Mouse (Mus musculus) frontal cortex, adult 2 months (tissue): Measurements from ENCODE around the gene 4933424G06Rik. TPM values are rescaled to one million over a fixed set of nuclear protein-coding genes. Genes with fewer than 3 reads are reported as not detected.

ENCODE experiments used
- DNase-seq, 2 experiments: peaks; one replicate each; pipeline ENCODE4 v3.0.0; 2022; ENCODE audit warnings: low spot score in 1 of 2; ENCODE audit errors: extremely low spot score in 1 of 2
- polyA plus RNA-seq: library from polyadenylated mRNA; depleted of rRNA; stranded (reverse); fragments of >200 nt; gene quantifications from 2 replicates; pipeline ENCODE4 v1.2.3, GENCODE M21; 2012

The 4933424G06Rik gene
- polyA plus RNA-seq, 1 experiment = 0.10 TPM

GRCm38 (mm10) chr1:36766431-36767205 is 56.7 kb downstream of the 4933424G06Rik start:
- no peak for DNase-seq

DNA sequence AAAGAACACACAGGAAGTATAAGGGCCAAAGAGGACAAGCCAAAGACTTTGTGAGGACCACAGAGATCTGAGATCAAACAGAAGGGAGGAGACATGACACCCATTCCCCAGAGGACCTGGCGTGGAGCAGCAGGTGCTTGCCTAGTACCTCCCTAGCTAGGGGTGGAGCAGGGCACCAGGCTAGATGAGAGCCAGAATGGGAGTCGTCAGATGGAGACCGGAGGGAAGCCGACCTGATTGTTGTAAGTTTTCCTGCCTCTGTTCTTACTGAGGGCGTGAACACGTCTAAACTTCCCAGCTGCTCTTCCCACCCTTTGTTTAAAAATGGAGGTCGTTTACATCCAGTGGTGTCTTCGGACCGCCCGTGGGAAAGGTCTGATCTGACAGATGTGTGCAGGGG is 57.4 kb downstream of the 4933424G06Rik start:
- DNase-seq = no peak

GRCm38 (mm10) chr1:36768786-36769185 is 58.8 kb downstream of the 4933424G06Rik start:
- no peak for DNase-seq

- no peak for DNase-seq
Observed at GRCm38 (mm10) chr1:36769951-36770350, 60.0 kb downstream of the 4933424G06Rik start.

DNA sequence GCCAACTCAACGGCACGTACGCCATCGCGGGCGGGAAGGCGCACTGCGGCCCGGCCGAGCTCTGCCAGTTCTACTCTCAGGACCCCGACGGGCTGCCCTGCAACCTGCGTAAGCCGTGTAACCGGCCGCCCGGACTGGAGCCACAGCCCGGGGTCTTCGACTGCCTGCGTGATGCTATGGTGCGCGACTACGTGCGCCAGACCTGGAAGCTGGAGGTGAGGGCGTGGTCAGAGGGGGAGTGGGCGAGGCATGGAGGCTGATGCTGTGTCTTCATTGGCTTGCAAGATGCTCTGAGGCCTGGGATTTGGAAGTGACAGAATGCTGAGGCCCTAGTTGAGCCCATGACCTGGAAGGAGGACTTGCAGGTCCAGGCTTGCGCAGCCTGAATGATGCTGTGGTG is 61.0 kb downstream of the 4933424G06Rik start:
- no peak for DNase-seq

DNA sequence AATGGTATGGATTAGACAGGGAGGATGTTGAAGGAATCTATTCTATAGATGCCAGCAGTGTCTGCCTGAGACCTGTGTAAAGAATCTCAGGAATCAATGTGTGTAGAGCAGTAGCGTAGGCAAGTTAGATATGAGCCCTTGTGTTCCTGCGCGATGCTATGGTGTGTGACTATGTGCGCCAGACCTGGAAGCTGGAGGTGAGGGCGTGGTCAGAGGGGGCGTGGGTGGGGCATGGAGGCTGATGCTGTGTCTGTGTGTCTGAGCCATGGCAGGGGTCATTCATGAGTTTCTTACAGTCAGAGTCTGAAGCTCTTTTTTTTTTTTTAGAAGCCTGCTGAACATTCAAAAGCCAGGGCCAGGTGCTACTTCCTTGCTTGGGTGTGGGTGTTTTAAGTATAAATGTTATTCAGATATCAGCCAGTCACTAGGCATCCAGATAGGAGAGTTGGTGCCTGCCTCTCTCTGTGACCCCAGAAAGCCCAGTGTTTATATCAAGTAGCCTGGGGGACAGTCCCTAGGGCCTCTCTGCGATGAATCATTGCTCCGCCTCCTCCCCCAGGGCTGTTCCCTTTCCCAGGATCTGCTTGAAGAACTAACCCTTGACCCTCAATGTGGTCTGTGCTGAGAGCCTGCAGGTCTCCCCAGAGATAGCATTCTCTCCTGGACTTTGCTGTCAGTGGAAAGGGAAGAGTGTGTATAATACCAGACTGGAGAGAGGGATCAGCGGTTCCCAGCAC is 62.4 kb downstream of the 4933424G06Rik start:
- DNase-seq = no peak

- no peak for DNase-seq
Observed at GRCm38 (mm10) chr1:36780793-36781192, 70.8 kb downstream of the 4933424G06Rik start.

GRCm38 (mm10) chr1:36782476-36782875 is 72.5 kb downstream of the 4933424G06Rik start:
- no peak for DNase-seq

DNA sequence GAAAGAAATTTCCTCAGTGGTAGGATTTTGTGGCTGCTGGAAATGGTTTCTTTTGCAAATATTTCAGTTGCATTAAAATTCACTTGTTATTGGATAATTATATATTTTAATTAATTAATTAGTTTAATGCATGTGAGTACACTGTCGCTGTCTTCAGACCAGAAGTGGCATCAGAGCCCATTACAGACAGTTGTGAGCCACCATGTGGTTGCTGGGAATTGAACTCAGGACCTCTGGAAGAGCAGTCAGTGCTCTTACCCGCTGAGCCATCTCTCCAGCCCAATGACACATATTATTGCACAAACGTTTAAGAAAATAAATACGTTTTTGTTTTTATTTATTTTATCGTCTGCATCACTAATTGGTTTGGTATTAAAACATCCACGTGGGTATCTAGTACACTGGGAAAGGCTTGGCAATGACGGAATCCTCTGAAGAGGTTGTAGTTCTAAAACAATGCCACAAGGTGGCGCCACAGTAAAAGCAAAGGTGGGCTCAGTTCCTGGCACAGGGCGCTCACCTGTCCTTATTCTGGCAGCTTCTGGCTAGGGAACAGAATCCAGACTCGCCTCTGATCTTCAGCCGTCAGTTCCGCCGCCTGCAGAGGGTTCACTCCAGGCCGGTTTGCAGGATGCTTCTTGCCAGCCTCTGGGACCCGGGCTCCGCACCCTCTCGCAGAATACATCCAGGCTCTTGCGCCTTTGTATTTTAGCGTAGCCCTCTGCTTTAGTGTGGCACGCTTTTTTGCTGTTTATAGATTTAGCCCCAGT is 74.6 kb downstream of the 4933424G06Rik start:
- DNase-seq = peak; percentile 67 to 93

- DNase-seq = peak in 1 of 2 experiments; percentile 50
Observed at GRCm38 (mm10) chr1:36785238-36785641, 75.3 kb downstream of the 4933424G06Rik start.

- DNase-seq = no peak
Observed at GRCm38 (mm10) chr1:36786377-36786776, 76.4 kb downstream of the 4933424G06Rik start.

DNA sequence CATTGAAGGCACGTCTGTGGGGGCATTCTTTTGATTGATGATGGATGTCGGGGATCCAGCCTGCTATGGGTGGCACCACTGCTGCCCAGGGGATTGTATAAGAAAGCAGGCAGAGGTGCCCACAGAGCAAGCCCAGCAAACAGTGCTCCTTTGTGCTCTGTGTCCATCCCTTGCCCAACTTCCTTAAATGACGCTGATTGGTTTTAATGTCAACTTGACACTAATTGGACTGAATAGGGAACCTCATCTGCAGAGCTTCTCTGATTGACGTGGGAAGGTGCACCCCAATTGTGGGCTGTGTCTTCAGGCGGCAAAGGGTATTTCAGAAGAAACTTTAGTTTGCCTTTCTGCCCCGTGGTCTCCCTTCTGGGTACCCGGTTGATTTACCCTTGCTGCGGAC is 79.5 kb downstream of the 4933424G06Rik start:
- no peak for DNase-seq

DNA sequence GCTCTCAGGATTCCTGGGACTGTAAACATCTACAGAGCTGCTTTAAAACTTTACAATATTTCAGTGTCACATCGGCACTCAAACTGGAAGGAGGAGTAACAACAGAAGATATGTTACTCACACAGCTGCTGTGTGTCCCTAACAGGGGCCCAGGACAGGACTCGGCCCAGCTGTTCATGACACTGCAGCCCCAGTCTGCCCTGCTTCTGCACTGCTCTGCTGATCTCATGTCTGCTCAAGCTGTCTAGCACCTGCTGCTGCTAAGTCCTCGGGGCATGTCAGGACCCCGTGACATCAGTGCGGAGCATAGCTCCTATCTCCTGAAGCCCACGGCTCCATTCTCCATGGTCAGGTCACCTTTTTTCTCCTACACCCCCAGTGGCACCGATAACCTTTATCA is 86.8 kb downstream of the 4933424G06Rik start:
- no peak for DNase-seq

- DNase-seq = peak; percentile 58 to 75
Observed at GRCm38 (mm10) chr1:36797481-36797880, 87.5 kb downstream of the 4933424G06Rik start.

DNA sequence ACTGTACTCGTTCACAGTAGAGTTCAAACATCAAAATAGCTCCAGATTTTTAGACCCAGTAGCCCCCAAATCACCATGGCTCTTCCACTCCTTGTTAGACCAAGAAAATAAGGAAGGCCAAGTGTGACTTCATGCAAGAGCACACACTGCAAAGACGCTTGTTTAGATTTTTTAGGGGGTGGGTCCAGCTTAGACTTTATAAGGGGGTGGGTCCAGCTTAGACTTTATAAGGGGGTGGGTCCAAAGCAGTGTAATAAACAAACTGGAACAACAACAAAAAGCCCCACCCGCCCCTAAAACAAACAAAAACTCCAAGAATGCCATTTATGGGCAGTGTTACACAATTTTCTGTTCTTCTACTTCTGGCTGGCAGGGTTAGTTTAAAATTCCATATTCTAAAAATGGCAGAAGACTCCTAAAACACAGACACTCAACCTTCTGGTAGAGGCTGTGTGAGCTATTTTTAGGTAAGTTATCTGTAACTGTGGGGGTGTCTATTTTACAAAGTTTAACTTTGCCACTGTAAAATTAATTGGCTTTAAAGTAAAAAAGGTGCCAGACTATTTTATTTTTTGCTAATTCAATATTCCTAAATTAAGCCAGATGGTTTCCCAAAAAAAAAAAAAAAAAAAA is 90.5 kb downstream of the 4933424G06Rik start:
- DNase-seq = peak in 1 of 2 experiments; percentile 36

DNA sequence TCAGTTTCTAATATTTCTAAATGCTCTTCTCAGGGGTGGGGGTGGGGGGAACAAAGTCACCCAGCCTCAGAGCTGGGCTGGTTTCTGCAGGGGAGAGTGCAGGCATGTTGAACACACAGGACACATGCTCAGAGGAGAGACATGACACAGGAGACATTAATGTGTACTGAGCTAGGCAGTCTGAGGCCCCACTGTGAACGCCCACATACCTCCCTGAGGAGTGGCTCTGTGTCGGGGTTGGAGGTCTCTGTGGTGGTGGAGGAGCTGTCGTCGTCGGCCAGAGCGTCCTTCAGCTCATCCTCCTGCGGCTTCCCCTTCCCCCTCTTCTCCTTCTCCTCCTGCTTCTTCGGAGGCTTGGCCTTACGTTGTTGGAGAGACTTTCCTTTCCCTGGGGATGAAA is 94.3 kb downstream of the 4933424G06Rik start:
- no peak for DNase-seq

DNA sequence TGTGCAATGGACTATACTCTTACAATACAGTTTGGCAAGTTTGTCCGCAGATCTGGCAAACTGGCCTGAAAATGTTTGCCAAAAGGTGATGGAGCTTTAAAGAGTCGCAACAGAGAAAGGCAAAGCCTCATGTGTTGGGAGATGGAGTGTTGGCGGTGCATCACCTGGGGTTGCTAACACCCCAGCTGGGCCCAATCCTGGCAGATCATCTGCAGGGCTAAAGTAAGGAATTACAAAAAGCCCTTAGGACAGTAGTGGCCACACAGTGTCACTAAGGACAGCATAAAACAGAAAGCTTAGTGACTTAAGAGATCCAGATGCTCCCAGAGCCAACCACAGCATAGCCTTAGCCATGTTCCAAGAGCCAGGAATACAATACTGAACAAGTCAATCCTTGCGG is 94.9 kb downstream of the 4933424G06Rik start:
- no peak for DNase-seq

DNA sequence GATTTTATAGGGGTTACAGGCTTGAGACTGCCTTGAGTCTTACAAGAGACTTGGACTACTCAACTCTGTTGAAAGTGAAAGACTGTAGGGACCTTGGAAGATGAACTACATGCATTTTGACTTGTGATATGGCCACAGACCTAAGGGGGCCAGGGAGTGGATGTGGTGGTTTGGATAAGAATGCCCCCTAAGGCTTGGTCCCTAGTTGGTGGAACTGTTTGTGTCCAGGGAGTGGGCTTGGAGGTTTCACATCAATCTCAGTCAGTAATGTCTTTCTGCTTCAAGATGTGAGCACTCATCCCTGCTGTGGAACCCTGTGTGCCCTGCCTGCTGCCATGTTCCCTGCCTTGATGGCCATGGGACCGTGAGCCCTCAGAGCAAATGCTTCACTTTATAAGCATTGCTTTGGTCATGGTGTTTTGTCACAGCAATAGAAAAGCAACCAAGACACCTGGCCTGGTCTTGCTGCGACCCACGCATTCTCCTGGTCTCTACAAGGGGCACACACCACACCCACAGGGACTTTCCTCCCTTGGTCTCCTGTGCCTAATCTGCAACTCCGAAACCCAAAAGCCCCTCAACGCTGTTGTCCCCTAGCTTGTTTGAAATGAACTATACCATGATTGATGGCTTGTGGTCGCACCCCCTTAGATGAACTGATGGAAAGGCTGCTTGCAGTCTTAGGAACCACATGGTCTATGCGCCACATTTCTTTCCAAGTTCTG is 96.4 kb downstream of the 4933424G06Rik start:
- no peak for DNase-seq

- DNase-seq = no peak
Observed at GRCm38 (mm10) chr1:36807086-36807485, 97.1 kb downstream of the 4933424G06Rik start.
